Mouse (Mus musculus) ES-Bruce4 (cell line): ENCODE measurements at regions not wholly inside any gene's neighbourhood (a gene's known extent, or its start where the extent isn't known, plus 50 kb on each side); places are given as distances from the start of the nearest gene placed in this dataset.
"Not testable (repeated sequence)": the region's sequence is repeated elsewhere in the genome, so short reads cannot be mapped to it uniquely, and the experiment has no call there.

Source experiments
- H3K27ac ChIP-seq: 2 replicates; pipeline ENCODE4 v1.5.1; 2012; ENCODE audit warnings: low read length, inconsistent platforms; ENCODE audit not compliant: insufficient read depth
- H3K27me3 ChIP-seq: 2 replicates; pipeline ENCODE4 v1.6.1; 2012; ENCODE audit warnings: mild to moderate bottlenecking, low read length, inconsistent platforms; ENCODE audit not compliant: control insufficient read depth, poor library complexity, insufficient read depth, severe bottlenecking
- H3K36me3 ChIP-seq: 2 replicates; pipeline ENCODE4 v1.6.1; 2012; ENCODE audit warnings: inconsistent platforms, mild to moderate bottlenecking, low read length, moderate library complexity; ENCODE audit not compliant: control insufficient read depth, poor library complexity, insufficient read depth, severe bottlenecking
- H3K4me1 ChIP-seq: one replicate; pipeline ENCODE4 v1.8.1; 2011; ENCODE audit warnings: low read length; ENCODE audit not compliant: control insufficient read depth, insufficient read depth
- H3K4me3 ChIP-seq: 2 replicates; pipeline ENCODE4 v1.5.1; 2011; ENCODE audit warnings: low read depth, mild to moderate bottlenecking, low read length
- H3K9ac ChIP-seq: 2 replicates; pipeline ENCODE4 v1.6.1; 2012; ENCODE audit warnings: low read depth, mild to moderate bottlenecking, inconsistent platforms; ENCODE audit not compliant: poor library complexity, severe bottlenecking
- H3K9me3 ChIP-seq: replicated peaks from 2 replicates; pipeline ENCODE4 v1.6.1; 2012; ENCODE audit warnings: mild to moderate bottlenecking, low read length, inconsistent platforms; ENCODE audit not compliant: control insufficient read depth, poor library complexity, insufficient read depth, severe bottlenecking
- CTCF ChIP-seq: IDR thresholded peaks from one replicate; pipeline ENCODE4 v1.8.1; 2011; ENCODE audit warnings: low read depth, low read length
- EP300 ChIP-seq: IDR thresholded peaks from 2 replicates; pipeline ENCODE4 v1.6.1; 2011; ENCODE audit warnings: low read depth, low read length; ENCODE audit not compliant: insufficient read depth
- POLR2A ChIP-seq: IDR thresholded peaks from one replicate; pipeline ENCODE4 v1.8.1; 2011; ENCODE audit warnings: low read length; ENCODE audit not compliant: insufficient read depth

DNA sequence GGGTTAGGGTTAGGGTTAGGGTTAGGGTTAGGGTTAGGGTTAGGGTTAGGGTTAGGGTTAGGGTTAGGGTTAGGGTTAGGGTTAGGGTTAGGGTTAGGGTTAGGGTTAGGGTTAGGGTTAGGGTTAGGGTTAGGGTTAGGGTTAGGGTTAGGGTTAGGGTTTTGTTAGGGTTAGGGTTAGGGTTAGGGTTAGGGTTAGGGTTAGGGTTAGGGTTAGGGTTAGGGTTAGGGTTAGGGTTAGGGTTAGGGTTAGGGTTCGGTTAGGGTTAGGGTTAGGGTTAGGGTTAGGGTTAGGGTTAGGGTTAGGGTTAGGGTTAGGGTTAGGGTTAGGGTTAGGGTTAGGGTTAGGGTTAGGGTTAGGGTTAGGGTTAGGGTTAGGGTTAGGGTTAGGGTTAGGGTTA, 124.7 kb upstream of the Fgf14 start:
- H3K9ac ChIP-seq, H3K27me3 ChIP-seq, H3K4me3 ChIP-seq: not testable (repeated sequence)

DNA sequence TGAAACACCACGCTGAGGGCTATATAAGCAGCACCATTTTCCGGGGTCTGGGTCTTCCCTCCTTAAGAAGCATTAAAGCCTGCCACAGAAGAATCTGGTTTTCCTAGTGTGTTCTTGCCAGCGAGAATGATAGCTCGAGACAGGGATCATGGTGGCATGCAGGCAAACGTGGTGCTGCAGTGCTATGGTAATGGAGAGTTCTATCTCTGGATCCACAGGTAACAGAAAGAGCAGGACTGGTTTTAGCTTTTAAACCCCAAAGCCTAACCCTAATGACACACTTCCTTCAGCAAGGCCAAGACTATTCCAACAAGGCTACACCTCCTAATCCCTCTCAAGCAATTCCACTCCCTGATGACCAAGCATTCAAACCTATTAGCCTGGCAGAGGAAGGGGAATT, 123.5 kb upstream of the Fgf14 start:
- no peak overlapping the region for H3K27ac ChIP-seq
- H3K9me3 ChIP-seq: no peaks in the 10 kb centered on the region; the same call in none of the 2 replicates
- no peaks in the 10 kb centered on the region for H3K4me1 ChIP-seq
- no peak overlapping the region for H3K4me3 ChIP-seq
- H3K9ac ChIP-seq: no peak overlapping the region
- H3K36me3 ChIP-seq: no peaks in the 10 kb centered on the region
- no peaks in the 10 kb centered on the region for H3K27me3 ChIP-seq
- no peak for TF ChIP-seq EP300
- TF ChIP-seq CTCF: no peak
- no peak for TF ChIP-seq POLR2A

More for the DNA sequence above, 124.7 kb upstream of the Fgf14 start:
- H3K36me3 ChIP-seq, H3K27ac ChIP-seq, H3K4me1 ChIP-seq, H3K9me3 ChIP-seq: not testable (repeated sequence)

- H3K36me3 ChIP-seq: no peaks in the 10 kb centered on the region
- H3K4me3 ChIP-seq: no peak overlapping the region
- no peaks in the 10 kb centered on the region for H3K27me3 ChIP-seq
These were observed 98.5 kb upstream of the Fgf14 start for GRCm38 (mm10) chr14:124775402-124775801.

GRCm38 (mm10) chr14:124767996-124768395, 91.1 kb upstream of the Fgf14 start:
- Histone ChIP-seq H3K9me3 (no peaks in the 10 kb centered on the region), H3K4me3 (no peak overlapping the region), H3K4me1 (no peaks in the 10 kb centered on the region), H3K36me3 (no peaks in the 10 kb centered on the region), H3K27me3 (no peaks in the 10 kb centered on the region), H3K9ac (no peak overlapping the region), H3K27ac (no peak overlapping the region)
- TF ChIP-seq CTCF (no peak), EP300 (no peak), POLR2A (no peak)

More at GRCm38 (mm10) chr14:124775402-124775801, 98.5 kb upstream of the Fgf14 start:
- Histone ChIP-seq H3K27ac (no peak overlapping the region), H3K9me3 (no peaks in the 10 kb centered on the region; the same call in 1 of the 2 replicates), H3K9ac (no peak overlapping the region), H3K4me1 (no peaks in the 10 kb centered on the region)
- TF ChIP-seq EP300 (no peak), CTCF (no peak), POLR2A (no peak)

DNA sequence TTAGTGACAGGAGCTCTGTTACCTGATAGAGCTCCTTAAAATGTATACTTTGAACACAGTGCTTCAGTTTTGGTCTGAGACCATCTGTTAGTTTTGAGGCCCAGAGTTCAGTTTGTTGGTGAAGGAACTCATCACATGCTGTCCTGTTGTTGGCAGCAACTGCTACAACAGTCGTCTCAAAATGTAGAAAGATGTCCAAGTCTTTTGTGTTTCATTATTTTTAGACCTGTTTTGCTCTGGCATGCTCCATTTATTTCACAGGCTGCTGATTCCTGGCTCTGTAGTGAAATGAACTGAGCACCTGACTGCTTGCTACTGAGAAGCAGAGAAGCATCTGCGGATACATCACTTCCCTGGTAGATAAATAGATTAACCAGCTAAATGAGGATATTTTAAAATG, 90.3 kb upstream of the Fgf14 start:
- H3K9me3 ChIP-seq: no peaks in the 10 kb centered on the region
- TF ChIP-seq CTCF: no peak
- TF ChIP-seq POLR2A: no peak
- TF ChIP-seq EP300: no peak
- no peaks in the 10 kb centered on the region for H3K27me3 ChIP-seq
- no peak overlapping the region for H3K4me3 ChIP-seq
- no peaks in the 10 kb centered on the region for H3K4me1 ChIP-seq
- no peak overlapping the region for H3K27ac ChIP-seq
- no peaks in the 10 kb centered on the region for H3K36me3 ChIP-seq
- no peak overlapping the region for H3K9ac ChIP-seq

GRCm38 (mm10) chr14:124742491-124742890, 65.6 kb upstream of the Fgf14 start:
- TF ChIP-seq POLR2A (no peak), CTCF (peak; percentile 54), EP300 (no peak)
- no peak overlapping the region for H3K4me3 ChIP-seq
- no peak overlapping the region for H3K9ac ChIP-seq

More at GRCm38 (mm10) chr14:124742491-124742890, 65.6 kb upstream of the Fgf14 start:
- no peaks in the 10 kb centered on the region for H3K4me1 ChIP-seq
- no peak overlapping the region for H3K27ac ChIP-seq
- no peaks in the 10 kb centered on the region for H3K27me3 ChIP-seq
- H3K36me3 ChIP-seq: no peaks in the 10 kb centered on the region
- H3K9me3 ChIP-seq: no peaks in the 10 kb centered on the region
